Mouse (Mus musculus) thymus, adult 2 months (tissue): ENCODE measurements at regions not wholly inside any gene's neighbourhood (a gene's known extent, or its start where the extent isn't known, plus 50 kb on each side); places are given as distances from the start of the nearest gene placed in this dataset.

Experiments
- DNase-seq: peaks from one replicate; pipeline ENCODE4 v3.0.0; 2021
- H3K27ac ChIP-seq: fragments of 200-500 bp; 2 replicates; pipeline ENCODE4 v1.5.1; 2012; ENCODE audit warnings: low read length, control low read depth; ENCODE audit not compliant: control insufficient read depth, insufficient read depth
- H3K27me3 ChIP-seq: fragments of 200-500 bp; 2 replicates; pipeline ENCODE4 v1.6.1; 2012; ENCODE audit warnings: mild to moderate bottlenecking, low read length, moderate library complexity, mixed read lengths; ENCODE audit not compliant: control insufficient read depth, insufficient read depth
- H3K36me3 ChIP-seq: fragments of 200-500 bp; 2 replicates; pipeline ENCODE4 v1.6.1; 2012; ENCODE audit warnings: mild to moderate bottlenecking, low read length, moderate library complexity; ENCODE audit not compliant: control insufficient read depth, insufficient read depth
- H3K4me1 ChIP-seq: fragments of 200-500 bp; replicated peaks from 2 replicates; pipeline ENCODE4 v1.6.1; 2012; ENCODE audit warnings: low read length; ENCODE audit not compliant: control insufficient read depth, insufficient read depth
- H3K4me3 ChIP-seq: fragments of 200-500 bp; 2 replicates; pipeline ENCODE4 v1.5.1; 2012; ENCODE audit warnings: mild to moderate bottlenecking, low read length, control low read depth, moderate library complexity; ENCODE audit not compliant: control insufficient read depth, insufficient read depth
- CTCF ChIP-seq: fragments of 200-500 bp; IDR thresholded peaks from 2 replicates; pipeline ENCODE4 v1.5.1; 2012; ENCODE audit warnings: mild to moderate bottlenecking, control low read depth, low read length, moderate library complexity, borderline replicate concordance; ENCODE audit not compliant: control insufficient read depth, poor library complexity, insufficient read depth; ENCODE audit errors: extremely low read depth
- POLR2A ChIP-seq: fragments of 200-500 bp; IDR thresholded peaks from 2 replicates; pipeline ENCODE4 v1.6.1; 2012; ENCODE audit warnings: mild to moderate bottlenecking, low read length, control low read depth, moderate library complexity; ENCODE audit not compliant: control insufficient read depth, poor library complexity, insufficient read depth; ENCODE audit errors: extremely low read depth
- WGBS: fragments of 180-500 bp; shearing (Covaris S2); methylation state at CpG from one replicate; pipeline ENCODE4 v1.1.7; 2018; 5-methylcytosine and 5-hydroxymethylcytosine counted together

- WGBS, result 90% methylated on average over 6 of the region's 6 CpGs
Measured at GRCm38 (mm10) chr8:8168674-8169073, 492.4 kb downstream of the Efnb2 start.

DNA sequence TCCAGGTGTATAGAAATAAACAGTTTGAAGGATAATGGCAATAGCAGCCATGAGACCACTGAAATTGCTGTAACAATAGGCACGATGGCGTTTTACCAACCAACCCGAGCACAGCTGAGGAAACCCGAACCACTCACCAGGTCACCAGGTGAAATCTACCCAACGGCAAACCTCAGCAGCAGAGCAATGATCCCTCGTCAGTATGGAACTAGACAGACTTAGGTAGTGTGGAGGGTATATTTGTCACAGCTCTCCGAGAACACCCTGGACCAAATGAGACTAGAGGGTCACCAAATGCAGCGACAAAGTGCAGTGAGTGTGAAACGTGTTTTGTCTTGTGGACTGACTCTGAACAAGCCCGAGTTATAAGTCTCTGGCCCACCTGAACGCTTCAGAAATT, 492.8 kb downstream of the Efnb2 start:
- no peak for DNase-seq
- TF ChIP-seq CTCF (no peak), POLR2A (no peak)
- Histone ChIP-seq H3K27me3 (no peaks in the 10 kb centered on the region), H3K36me3 (no peaks in the 10 kb centered on the region), H3K4me1 (no peaks in the 10 kb centered on the region), H3K4me3 (no peak overlapping the region), H3K27ac (no peak overlapping the region)
- 93% methylated on average over 11 of the region's 11 CpGs for WGBS

More at GRCm38 (mm10) chr8:8168674-8169073, 492.4 kb downstream of the Efnb2 start:
- Histone ChIP-seq H3K36me3 (no peaks in the 10 kb centered on the region), H3K27ac (no peak overlapping the region), H3K4me1 (no peaks in the 10 kb centered on the region), H3K27me3 (no peaks in the 10 kb centered on the region), H3K4me3 (no peak overlapping the region)
- DNase-seq, result no peak
- no peak for TF ChIP-seq POLR2A
- no peak for TF ChIP-seq CTCF

GRCm38 (mm10) chr8:8147527-8147926, 513.5 kb downstream of the Efnb2 start:
- no peaks in the 10 kb centered on the region for H3K27me3 ChIP-seq
- 95% methylated on average over 5 of the region's 5 CpGs for WGBS
- peak; percentile 2 for DNase-seq

DNA sequence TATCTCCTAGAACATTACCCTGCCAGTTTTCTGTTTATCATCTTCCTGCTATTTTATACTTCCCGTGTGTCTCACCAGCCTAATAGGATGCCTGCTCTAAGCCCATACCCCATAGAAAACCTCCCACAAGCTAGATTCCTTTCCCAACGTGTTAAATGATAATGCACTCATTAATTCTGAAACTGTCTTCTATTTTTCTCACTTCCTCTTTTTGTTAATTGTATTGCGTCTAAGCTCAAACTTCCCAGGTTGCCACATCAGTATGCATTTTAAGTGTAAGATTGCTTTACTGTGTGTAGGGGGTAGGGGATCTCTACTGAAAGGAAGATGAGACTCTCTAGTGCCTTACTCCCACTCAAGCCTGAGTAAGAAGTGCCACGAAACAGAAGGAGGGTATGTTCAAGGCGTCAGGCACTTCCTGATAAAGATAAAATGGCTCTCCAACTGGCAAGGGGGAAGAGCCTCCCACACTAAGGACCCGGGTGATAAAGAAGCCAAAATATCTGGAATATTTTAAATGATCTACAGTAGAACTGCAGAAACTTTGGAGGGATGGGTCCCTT, 518.0 kb downstream of the Efnb2 start:
- DNase-seq, result no peak
- H3K4me3 ChIP-seq, result no peak overlapping the region
- no peaks in the 10 kb centered on the region for H3K4me1 ChIP-seq
- no peaks in the 10 kb centered on the region for H3K36me3 ChIP-seq
- 31% methylated on average over 6 of the region's 6 CpGs for WGBS
- H3K27me3 ChIP-seq, result no peaks in the 10 kb centered on the region
- TF ChIP-seq CTCF (no peak), POLR2A (no peak)
- H3K27ac ChIP-seq, result no peak overlapping the region

More at GRCm38 (mm10) chr8:8147527-8147926, 513.5 kb downstream of the Efnb2 start:
- Histone ChIP-seq H3K36me3 (no peaks in the 10 kb centered on the region), H3K27ac (no peak overlapping the region), H3K4me3 (no peak overlapping the region), H3K4me1 (no peaks in the 10 kb centered on the region)
- TF ChIP-seq POLR2A, result no peak
- TF ChIP-seq CTCF, result no peak

DNA sequence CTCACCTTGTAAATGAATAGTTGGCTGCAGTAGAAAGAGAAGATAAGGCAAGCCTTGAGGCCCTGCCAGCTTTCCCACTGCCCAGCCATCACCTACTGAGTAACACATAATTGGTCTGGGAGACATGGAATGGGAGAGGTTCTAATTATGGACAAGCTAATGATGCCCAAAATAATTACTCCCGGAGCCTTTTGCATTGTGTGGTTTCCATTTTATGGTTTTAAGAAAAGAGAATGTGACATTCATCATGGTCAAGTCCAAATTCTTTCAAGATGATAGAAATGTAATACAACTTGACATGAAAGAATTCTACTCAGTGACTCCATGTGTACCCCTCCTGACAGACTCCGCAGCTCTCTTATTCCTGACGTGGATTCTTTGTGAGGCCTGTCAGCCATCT, 518.6 kb downstream of the Efnb2 start:
- TF ChIP-seq POLR2A, result no peak
- TF ChIP-seq CTCF, result no peak
- no peaks in the 10 kb centered on the region for H3K27me3 ChIP-seq
- H3K36me3 ChIP-seq, result no peaks in the 10 kb centered on the region
- no peak overlapping the region for H3K27ac ChIP-seq
- DNase-seq, result no peak
- no peaks in the 10 kb centered on the region for H3K4me1 ChIP-seq
- no peak overlapping the region for H3K4me3 ChIP-seq
- 82% methylated on average over 3 of the region's 3 CpGs for WGBS

DNA sequence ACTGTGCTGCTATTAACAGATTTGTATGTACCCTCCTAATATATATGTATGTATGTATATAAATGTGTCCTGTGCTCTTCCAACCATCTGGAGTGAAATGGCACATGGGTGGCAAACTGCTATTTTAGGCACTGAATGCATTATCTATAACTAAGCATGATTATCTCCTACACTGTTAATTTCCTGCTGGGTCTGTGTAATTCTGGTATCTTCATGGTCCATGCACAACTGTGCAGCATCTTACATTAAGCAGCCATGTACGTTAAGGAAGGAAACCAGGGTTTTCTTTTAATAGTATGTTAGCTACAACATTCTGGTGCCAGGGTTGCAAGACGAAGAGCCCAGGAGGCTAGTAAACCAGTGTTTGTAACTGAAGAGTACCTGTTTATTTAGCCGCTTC, 521.3 kb downstream of the Efnb2 start:
- Histone ChIP-seq H3K36me3 (no peaks in the 10 kb centered on the region), H3K4me1 (no peaks in the 10 kb centered on the region), H3K4me3 (no peak overlapping the region), H3K27me3 (no peaks in the 10 kb centered on the region), H3K27ac (no peak overlapping the region)
- TF ChIP-seq POLR2A (no peak), CTCF (no peak)
- 95% methylated on average over 3 of the region's 3 CpGs for WGBS
- DNase-seq, result no peak

GRCm38 (mm10) chr8:8133001-8133785, 527.8 kb downstream of the Efnb2 start:
- WGBS, result 66% methylated on average over 10 of the region's 10 CpGs
- TF ChIP-seq CTCF (no peak), POLR2A (no peak)

More at GRCm38 (mm10) chr8:8133001-8133785, 527.8 kb downstream of the Efnb2 start:
- no peaks in the 10 kb centered on the region for H3K36me3 ChIP-seq
- no peak for DNase-seq
- H3K27ac ChIP-seq, result no peak overlapping the region
- no peaks in the 10 kb centered on the region for H3K4me1 ChIP-seq
- no peaks in the 10 kb centered on the region; the same call in 1 of the 2 replicates for H3K27me3 ChIP-seq
- no peak overlapping the region for H3K4me3 ChIP-seq
